ENCODE assay signal across 9 mouse cellular contexts in the genomic region with DNA sequence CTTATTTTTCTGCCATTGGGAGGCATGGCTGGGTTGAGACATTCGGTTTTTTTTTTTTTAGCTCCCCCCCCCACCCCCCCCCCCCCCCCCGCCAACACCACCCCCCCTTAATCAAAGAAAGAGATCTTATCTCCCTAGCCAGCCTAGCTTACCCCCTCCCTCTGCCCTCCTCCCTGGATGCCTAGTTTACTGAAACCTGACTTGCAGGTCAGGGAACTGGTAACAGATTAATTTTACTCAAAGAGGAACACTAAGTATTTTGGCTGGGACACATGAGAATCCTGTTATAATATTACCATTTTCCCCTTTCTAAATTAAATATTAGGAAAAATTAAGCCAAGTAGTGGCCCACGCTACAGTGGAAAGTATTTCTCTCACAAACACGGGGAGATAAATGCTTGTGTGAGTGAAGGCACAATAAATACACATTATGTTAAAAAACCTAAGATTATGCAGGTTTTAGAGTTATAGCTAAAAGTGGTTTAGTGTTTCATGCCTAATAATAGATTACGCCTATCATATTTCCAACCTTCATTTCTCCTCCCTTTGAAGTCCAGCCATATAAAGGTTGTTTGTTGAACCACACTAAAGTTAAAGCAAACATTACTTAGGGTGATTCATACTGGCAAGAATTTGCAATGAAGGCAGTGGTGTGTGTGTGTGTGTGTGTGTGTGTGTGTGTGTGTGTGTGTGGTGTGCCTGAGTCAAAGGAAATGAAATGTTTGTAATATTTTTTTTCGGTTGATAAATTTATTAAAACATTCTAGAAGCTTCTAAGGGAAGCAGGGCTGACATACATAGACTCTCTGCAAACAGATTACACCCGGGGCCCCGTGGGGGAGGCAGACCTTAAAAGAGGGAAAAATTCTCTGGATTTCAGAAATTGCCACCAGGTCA.
DNase-seq lines count a peak whose midpoint lies in the region; ATAC-seq and TF ChIP-seq lines count a peak whose summit lies in the region.
"Had no signal": no experiment of that assay in that cellular context is flagged by ENCODE, and none has a peak within 500 bp of the region (broad histone marks: within the 10 kb centered on the region; RNA-seq: fewer than 3 reads in every experiment).

No protein-coding gene starts in this region.

- H3K9me3 ChIP-seq in liver, embryonic 11.5 days (ENCODE audit: control insufficient read depth, low read length), result no peaks in the 10 kb centered on the region
- H3K9me3 ChIP-seq: liver, embryonic 15.5 days had no signal

- TF ChIP-seq CTCF in liver, adult 2 months (IDR thresholded peaks at IDR 0.05; ENCODE audit: low read depth, low read length), result no peak

- no peaks in the 10 kb centered on the region for H3K79me2 ChIP-seq in liver, adult 2 months (ENCODE audit: control insufficient read depth, insufficient read depth, low read length)

- ATAC-seq in liver, embryonic 11.5 days (replicated peaks; ENCODE audit: low FRiP score), result no peak
- ATAC-seq in megakaryocyte-erythroid progenitor cell, adult 5-6 weeks (replicated peaks; ENCODE audit: low FRiP score, low TSS enrichment, poor library complexity, severe bottlenecking), result no peak

- 9% methylated on average over 8 of the region's 8 CpGs for WGBS in liver, adult 2 months
- WGBS in liver, embryonic 11.5 days, result 46% methylated on average over 7 of the region's 8 CpGs

- no peaks in the 10 kb centered on the region for H3K36me3 ChIP-seq in liver, adult 2 months (ENCODE audit: control insufficient read depth, insufficient read depth, low read length)
- no peaks in the 10 kb centered on the region for H3K36me3 ChIP-seq in liver, embryonic 11.5 days (ENCODE audit: control insufficient read depth, insufficient read depth, low read length)
- H3K36me3 ChIP-seq: liver, embryonic 15.5 days had no signal

- TF ChIP-seq POLR2A in liver, adult 2 months (IDR thresholded peaks at IDR 0.05; ENCODE audit: extremely low read depth, insufficient read depth, low read length), result no peak

- no peaks in the 10 kb centered on the region for H3K27me3 ChIP-seq in liver, adult 2 months (ENCODE audit: control insufficient read depth, insufficient read depth, low read length)
- H3K27me3 ChIP-seq in liver, embryonic 11.5 days (replicated peaks; ENCODE audit: control insufficient read depth, insufficient read depth, low read length), result no peaks in the 10 kb centered on the region
- H3K27me3 ChIP-seq: liver, embryonic 15.5 days had no signal

- peak overlapping the region; percentile 82 for H3K27ac ChIP-seq in liver, adult 2 months (replicated peaks; ENCODE audit: insufficient read depth, low read depth, low read length)
- no peak overlapping the region for H3K27ac ChIP-seq in liver, embryonic 11.5 days (ENCODE audit: low read depth, low read length)
- H3K27ac ChIP-seq: liver, embryonic 15.5 days had no signal

- H3K4me1 ChIP-seq in liver, adult 2 months (ENCODE audit: control insufficient read depth, insufficient read depth, low read length), result peaks cover 19% of the 10 kb centered on the region
- H3K4me1 ChIP-seq in liver, embryonic 11.5 days (replicated peaks; ENCODE audit: control insufficient read depth, insufficient read depth, low read length), result no peaks in the 10 kb centered on the region; the same call in none of the 2 replicates
- H3K4me1 ChIP-seq: liver, embryonic 15.5 days had no signal

- H3K4me3 ChIP-seq in liver, adult 2 months (ENCODE audit: insufficient read depth, low read depth, low read length), result no peak overlapping the region
- no peak overlapping the region for H3K4me3 ChIP-seq in liver, embryonic 11.5 days (ENCODE audit: low read depth, low read length)
- H3K4me3 ChIP-seq: liver, embryonic 15.5 days had no signal

- no peak overlapping the region for H3K9ac ChIP-seq in liver, adult 2 months (ENCODE audit: low read depth, low read length)
- H3K9ac ChIP-seq in liver, embryonic 11.5 days (ENCODE audit: low read depth, low read length), result no peak overlapping the region
- H3K9ac ChIP-seq: liver, embryonic 15.5 days had no signal

- no peak overlapping the region for H3K4me2 ChIP-seq in liver, embryonic 11.5 days
- H3K4me2 ChIP-seq: liver, embryonic 15.5 days had no signal

- peak; percentile 92 for DNase-seq in liver, adult 2 months (ENCODE audit: extremely low read depth, low read depth, low spot score)
- no peak for DNase-seq in liver, embryonic 11.5 days (ENCODE audit: low spot score)
- peak; percentile 33 for DNase-seq in embryo, embryonic 10 days (ENCODE audit: low spot score)
- peak; percentile 58 for DNase-seq in kidney, adult 18-20 months
- peak; percentile 69 for DNase-seq in lung, postnatal 14 days
- DNase-seq in cerebellum, adult 11 months, result no peak
- DNase-seq in cerebellum, adult 9-11 months, result no peak

Comparison
In these comparisons a context has a peak if more than half of its experiments do, and no peak if none do; other contexts are left out.
1. DNase-seq: peak in liver, adult 2 months (single experiment), embryo, embryonic 10 days (single experiment), kidney, adult 18-20 months (single experiment) and lung, postnatal 14 days (single experiment); none in liver, embryonic 11.5 days (single experiment), cerebellum, adult 11 months (single experiment) and cerebellum, adult 9-11 months (single experiment).